Mouse (Mus musculus) forebrain, embryonic 11.5 days (tissue): ENCODE measurements at regions not wholly inside any gene's neighbourhood (a gene's known extent, or its start where the extent isn't known, plus 50 kb on each side); places are given as distances from the start of the nearest gene placed in this dataset.

Experiments used
- ATAC-seq: fragments of 200-750 bp; cut with Nextera tagmentation; replicated peaks from 2 replicates; pipeline ENCODE4 v1.8.0; 2017; ENCODE audit warnings: moderate TSS enrichment; ENCODE audit not compliant: low FRiP score
- DNase-seq: peaks from one replicate; pipeline ENCODE4 v3.0.0-alpha.2; 2017; ENCODE audit warnings: low spot score
- H3K27ac ChIP-seq: fragments of 300-500 bp; sonication (generic); 2 replicates; pipeline ENCODE4 v1.5.1; 2014; ENCODE audit warnings: low read depth, low read length
- H3K27me3 ChIP-seq: fragments of 300-500 bp; sonication (generic); 2 replicates; pipeline ENCODE4 v1.6.1; 2014; ENCODE audit warnings: mild to moderate bottlenecking, low read length, mixed read lengths; ENCODE audit not compliant: control insufficient read depth, insufficient read depth
- H3K36me3 ChIP-seq: fragments of 300-500 bp; sonication (generic); 2 replicates; pipeline ENCODE4 v1.6.1; 2014; ENCODE audit warnings: mild to moderate bottlenecking, low read length, moderate library complexity, mixed read lengths; ENCODE audit not compliant: control insufficient read depth, insufficient read depth
- H3K4me1 ChIP-seq: fragments of 300-500 bp; sonication (generic); replicated peaks from 2 replicates; pipeline ENCODE4 v1.6.1; 2014; ENCODE audit warnings: low read length, mixed read lengths; ENCODE audit not compliant: control insufficient read depth, insufficient read depth
- H3K4me2 ChIP-seq: fragments of 300-500 bp; sonication (generic); 2 replicates; pipeline ENCODE4 v1.6.1; 2014; ENCODE audit warnings: low read depth, mild to moderate bottlenecking, low read length, moderate library complexity, mixed read lengths; ENCODE audit not compliant: severe bottlenecking
- H3K4me3 ChIP-seq: fragments of 300-500 bp; sonication (generic); 2 replicates; pipeline ENCODE4 v1.5.1; 2014; ENCODE audit warnings: low read depth, low read length
- H3K9ac ChIP-seq: fragments of 300-500 bp; sonication (generic); 2 replicates; pipeline ENCODE4 v1.6.1; 2014; ENCODE audit warnings: low read length
- H3K9me3 ChIP-seq: fragments of 300-500 bp; sonication (generic); 2 replicates; pipeline ENCODE4 v1.6.1; 2016; ENCODE audit warnings: low read length, mixed read lengths; ENCODE audit not compliant: control insufficient read depth
- WGBS: fragments of 180-500 bp; shearing (Covaris S2); extraction: QIAGEN DNeasy Blood & Tissue Kit; methylation state at CpG from one replicate; pipeline ENCODE4 v1.1.7; 2014; 5-methylcytosine and 5-hydroxymethylcytosine counted together

- Histone ChIP-seq H3K27me3 (no peaks in the 10 kb centered on the region), H3K4me2 (no peak overlapping the region), H3K4me1 (no peaks in the 10 kb centered on the region), H3K9me3 (no peaks in the 10 kb centered on the region), H3K27ac (no peak overlapping the region), H3K4me3 (no peak overlapping the region), H3K9ac (no peak overlapping the region), H3K36me3 (no peaks in the 10 kb centered on the region)
- no peak for DNase-seq
- ATAC-seq, result no peak
- WGBS, result 91% methylated on average over 5 of the region's 5 CpGs
Observed at GRCm38 (mm10) chr16:13034136-13034535, 75.3 kb upstream of the Ercc4 start.

GRCm38 (mm10) chr16:13036596-13036995, 72.9 kb upstream of the Ercc4 start:
- ATAC-seq (no peak), DNase-seq (no peak)
- Histone ChIP-seq H3K27ac (no peak overlapping the region), H3K4me3 (no peak overlapping the region), H3K36me3 (no peaks in the 10 kb centered on the region), H3K9me3 (no peaks in the 10 kb centered on the region), H3K4me2 (no peak overlapping the region), H3K9ac (no peak overlapping the region), H3K27me3 (no peaks in the 10 kb centered on the region), H3K4me1 (no peaks in the 10 kb centered on the region)
- WGBS, result 88% methylated on average over 4 of the region's 4 CpGs

DNA sequence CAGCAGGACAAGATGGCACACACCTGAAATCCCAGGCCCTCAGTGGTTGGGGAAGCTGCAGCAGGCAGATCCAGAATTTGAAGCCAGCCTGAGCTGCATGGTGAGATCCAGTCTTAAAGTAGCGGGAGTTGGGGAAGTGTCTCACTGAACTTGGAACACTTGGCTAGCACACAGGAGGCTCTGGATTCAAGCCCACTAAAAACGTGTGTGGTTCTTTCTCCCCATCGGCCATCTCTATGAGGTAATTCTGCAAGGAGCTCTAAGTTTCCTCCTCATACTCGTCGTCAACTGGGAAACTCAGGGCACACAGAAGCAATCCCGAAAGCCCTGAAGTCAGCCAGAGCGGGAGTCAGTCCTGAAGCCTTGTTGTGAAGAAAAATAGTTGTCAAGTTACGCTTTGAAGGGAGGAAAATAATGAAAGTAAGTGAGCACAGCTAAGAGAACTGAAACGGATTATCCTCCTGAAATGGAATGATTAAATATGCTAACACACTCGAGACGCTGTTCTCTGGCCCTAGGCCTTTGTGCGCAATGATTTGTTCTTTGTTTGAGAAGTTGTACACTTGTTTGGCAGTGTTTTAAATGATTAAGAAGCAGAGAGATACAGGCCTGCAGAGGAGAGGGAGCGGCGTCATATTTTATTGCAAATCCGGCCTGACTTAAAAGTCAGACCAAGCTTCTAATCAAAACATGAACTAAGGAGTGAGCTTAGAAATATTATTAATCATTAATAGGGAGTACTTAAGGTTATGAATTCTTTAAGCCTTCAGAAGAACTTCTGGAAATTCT, 69.0 kb upstream of the Ercc4 start:
- 66% methylated on average over 15 of the region's 15 CpGs for WGBS
- H3K27ac ChIP-seq, result no peak overlapping the region
- H3K4me1 ChIP-seq, result no peaks in the 10 kb centered on the region
- no peaks in the 10 kb centered on the region for H3K27me3 ChIP-seq
- H3K9ac ChIP-seq, result no peak overlapping the region
- no peaks in the 10 kb centered on the region for H3K36me3 ChIP-seq
- ATAC-seq (no peak), DNase-seq (no peak)
- H3K9me3 ChIP-seq, result no peaks in the 10 kb centered on the region
- H3K4me3 ChIP-seq, result no peak overlapping the region
- no peak overlapping the region for H3K4me2 ChIP-seq

DNA sequence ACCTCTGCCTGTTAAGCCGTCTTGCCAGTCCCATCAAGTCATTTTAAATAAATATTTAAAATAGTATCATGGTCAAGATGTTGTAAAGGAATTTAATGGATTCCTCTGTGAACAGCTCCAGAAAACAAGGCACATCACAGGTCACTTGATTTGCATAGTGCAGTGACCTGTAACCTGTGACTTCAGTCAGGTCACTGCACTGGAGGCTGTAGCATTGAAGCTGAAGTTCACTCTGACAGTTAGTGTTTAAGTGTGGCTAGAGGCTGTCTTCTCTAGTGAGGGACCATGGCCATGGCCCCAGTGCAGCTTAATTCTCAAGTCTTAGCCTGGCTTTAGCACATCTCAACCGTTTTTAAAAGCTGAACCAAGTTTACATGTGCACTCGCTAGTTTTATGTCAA, 68.1 kb upstream of the Ercc4 start:
- Histone ChIP-seq H3K27me3 (no peaks in the 10 kb centered on the region), H3K4me3 (no peak overlapping the region), H3K9ac (no peak overlapping the region), H3K27ac (no peak overlapping the region), H3K4me2 (no peak overlapping the region), H3K9me3 (no peaks in the 10 kb centered on the region), H3K36me3 (no peaks in the 10 kb centered on the region), H3K4me1 (no peaks in the 10 kb centered on the region)
- WGBS, result 80% methylated on average over 3 of the region's 3 CpGs
- DNase-seq (no peak), ATAC-seq (no peak)

DNA sequence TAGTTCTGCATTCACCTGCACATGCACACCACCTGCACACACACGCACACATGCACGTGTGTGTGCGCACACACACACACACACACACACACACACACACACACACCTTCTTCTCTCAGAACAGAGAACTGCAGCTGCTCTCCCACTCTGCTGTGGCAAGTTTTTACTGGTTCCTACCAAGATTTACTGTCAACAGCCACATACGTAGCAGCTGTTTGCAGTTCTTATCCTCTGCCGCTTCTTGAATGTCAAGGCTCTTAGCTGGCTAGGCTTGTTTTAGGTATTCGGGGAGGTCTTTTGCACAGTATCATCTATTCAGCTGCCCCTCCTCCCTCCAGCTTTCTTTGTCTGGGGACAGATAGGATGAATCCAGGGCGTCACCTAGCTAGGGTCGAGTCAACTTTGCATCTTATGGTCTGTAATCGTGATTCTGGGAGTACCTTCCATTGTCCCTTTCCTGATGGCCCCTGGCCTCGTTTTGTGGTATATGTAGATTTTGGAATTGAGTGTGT, 64.3 kb upstream of the Ercc4 start:
- no peak overlapping the region for H3K4me2 ChIP-seq
- H3K9me3 ChIP-seq, result no peaks in the 10 kb centered on the region
- no peaks in the 10 kb centered on the region for H3K36me3 ChIP-seq
- 85% methylated on average over 10 of the region's 10 CpGs for WGBS
- no peak overlapping the region for H3K9ac ChIP-seq
- no peaks in the 10 kb centered on the region for H3K27me3 ChIP-seq
- H3K27ac ChIP-seq, result no peak overlapping the region
- H3K4me3 ChIP-seq, result no peak overlapping the region
- no peak for ATAC-seq
- DNase-seq, result no peak
- no peaks in the 10 kb centered on the region for H3K4me1 ChIP-seq

- Histone ChIP-seq H3K4me2 (no peak overlapping the region), H3K36me3 (no peaks in the 10 kb centered on the region), H3K9ac (no peak overlapping the region), H3K27ac (no peak overlapping the region), H3K27me3 (no peaks in the 10 kb centered on the region), H3K4me3 (no peak overlapping the region), H3K9me3 (no peaks in the 10 kb centered on the region), H3K4me1 (no peaks in the 10 kb centered on the region)
- DNase-seq (no peak), ATAC-seq (no peak)
- 82% methylated on average over 6 of the region's 6 CpGs for WGBS
Observed at GRCm38 (mm10) chr16:13046366-13047120, 62.9 kb upstream of the Ercc4 start.

- Histone ChIP-seq H3K27me3 (no peaks in the 10 kb centered on the region), H3K4me3 (no peak overlapping the region), H3K4me1 (no peaks in the 10 kb centered on the region), H3K9me3 (no peaks in the 10 kb centered on the region), H3K36me3 (no peaks in the 10 kb centered on the region), H3K9ac (no peak overlapping the region), H3K27ac (no peak overlapping the region), H3K4me2 (no peak overlapping the region)
- ATAC-seq (no peak), DNase-seq (no peak)
- WGBS, result 91% methylated on average over 4 of the region's 4 CpGs
Observed at GRCm38 (mm10) chr16:13049321-13049720, 60.2 kb upstream of the Ercc4 start.

DNA sequence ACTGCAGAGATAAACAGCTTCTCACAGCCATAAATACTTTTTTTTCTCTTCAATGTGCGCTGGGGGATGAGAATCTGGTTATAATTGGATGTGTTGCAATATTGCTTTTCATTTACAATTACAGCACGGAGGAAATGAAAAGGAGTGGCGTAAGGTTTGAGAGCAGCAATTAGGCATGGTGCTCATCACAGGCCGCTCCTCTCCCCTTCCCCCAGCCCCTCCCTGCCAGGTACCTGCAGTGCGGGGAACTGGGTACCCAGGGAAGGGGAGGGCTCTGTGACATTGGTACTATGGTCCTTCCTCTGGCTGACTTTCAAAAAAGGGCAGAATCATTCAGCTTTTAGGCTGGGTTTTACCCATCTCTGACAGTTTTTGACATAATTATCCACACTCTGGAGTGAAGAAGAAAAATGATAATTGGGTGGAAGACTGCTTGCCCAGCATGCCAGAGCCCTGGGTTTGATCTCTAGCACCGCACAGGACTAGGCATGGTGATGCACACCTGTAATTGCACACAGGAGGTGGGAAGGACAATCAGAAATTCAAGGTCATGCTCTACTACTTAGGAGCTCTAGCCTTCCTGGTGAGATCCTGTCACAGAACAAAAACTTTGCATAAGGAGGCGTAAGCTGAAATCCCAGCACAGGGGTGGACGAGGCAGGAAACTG, 59.1 kb upstream of the Ercc4 start:
- no peaks in the 10 kb centered on the region for H3K9me3 ChIP-seq

More for the DNA sequence above, 59.1 kb upstream of the Ercc4 start:
- no peak overlapping the region for H3K4me2 ChIP-seq
- H3K9ac ChIP-seq, result no peak overlapping the region
- WGBS, result 77% methylated on average over 8 of the region's 8 CpGs
- no peak for ATAC-seq
- DNase-seq, result no peak
- H3K4me3 ChIP-seq, result no peak overlapping the region
- H3K27me3 ChIP-seq, result no peaks in the 10 kb centered on the region
- no peaks in the 10 kb centered on the region for H3K36me3 ChIP-seq
- no peak overlapping the region for H3K27ac ChIP-seq
- no peaks in the 10 kb centered on the region for H3K4me1 ChIP-seq
